Mouse (Mus musculus) c-Kit-negative CD71-positive TER-119-positive erythroid progenitor cells, embryonic 14.5 days (primary cell): ENCODE results near the gene Fut8.
"Not testable (repeated sequence)": the region's sequence is repeated elsewhere in the genome, so short reads cannot be mapped to it uniquely, and the experiment has no call there.

Experiments used
- DNase-seq: peaks from one replicate; pipeline ENCODE4 v3.0.0-alpha.2; 2013; ENCODE audit warnings: low read depth, low spot score

The Fut8 gene

GRCm38 (mm10) chr12:77222272-77222874, 15.6 kb upstream of the Fut8 start:
- no peak for DNase-seq

- DNase-seq = no peak
Observed at GRCm38 (mm10) chr12:77223595-77223994, 14.3 kb upstream of the Fut8 start.

- no peak for DNase-seq
Observed at GRCm38 (mm10) chr12:77224121-77224520, 13.8 kb upstream of the Fut8 start.

- no peak for DNase-seq
Observed at GRCm38 (mm10) chr12:77224891-77225290, 13.0 kb upstream of the Fut8 start.

DNA sequence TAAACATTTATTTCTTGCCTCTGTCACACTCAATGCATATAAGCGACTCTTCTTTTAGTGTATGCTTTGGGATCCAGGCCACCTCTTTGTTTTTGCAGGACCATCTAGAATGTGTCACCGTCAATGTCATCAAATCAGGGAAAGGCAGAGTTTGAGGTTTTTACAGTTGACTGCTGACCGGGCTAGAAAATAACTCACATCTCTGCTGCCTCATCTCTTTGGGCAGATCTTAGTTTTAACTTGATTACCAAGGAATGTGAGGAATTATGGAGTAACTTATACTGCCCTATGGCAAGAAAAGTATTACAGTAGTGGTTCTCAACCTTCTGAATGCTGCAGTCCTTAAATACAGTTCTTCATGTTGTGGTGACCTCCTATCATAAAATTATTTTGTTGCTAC, 12.2 kb upstream of the Fut8 start:
- DNase-seq = no peak

DNA sequence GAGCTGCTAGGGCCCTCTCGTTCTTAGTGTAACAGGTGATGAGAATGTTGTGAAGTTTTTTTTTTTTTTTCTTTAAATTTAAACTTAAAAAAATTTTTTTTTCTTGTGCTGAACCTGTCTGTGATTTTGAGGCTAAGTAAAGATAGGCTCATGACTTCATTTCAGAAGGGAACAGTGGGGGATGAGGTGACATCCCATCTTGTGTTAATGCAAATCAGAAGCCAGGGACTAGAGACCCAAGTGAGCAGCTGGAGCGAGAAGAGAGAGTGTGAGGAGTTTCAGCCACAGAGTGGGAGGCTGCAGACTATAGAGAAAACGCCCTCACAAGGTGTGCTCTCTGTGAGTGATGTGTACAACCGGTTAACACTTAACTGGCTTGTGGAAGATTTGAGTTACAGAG, 2.0 kb upstream of the Fut8 start:
- DNase-seq = no peak

DNA sequence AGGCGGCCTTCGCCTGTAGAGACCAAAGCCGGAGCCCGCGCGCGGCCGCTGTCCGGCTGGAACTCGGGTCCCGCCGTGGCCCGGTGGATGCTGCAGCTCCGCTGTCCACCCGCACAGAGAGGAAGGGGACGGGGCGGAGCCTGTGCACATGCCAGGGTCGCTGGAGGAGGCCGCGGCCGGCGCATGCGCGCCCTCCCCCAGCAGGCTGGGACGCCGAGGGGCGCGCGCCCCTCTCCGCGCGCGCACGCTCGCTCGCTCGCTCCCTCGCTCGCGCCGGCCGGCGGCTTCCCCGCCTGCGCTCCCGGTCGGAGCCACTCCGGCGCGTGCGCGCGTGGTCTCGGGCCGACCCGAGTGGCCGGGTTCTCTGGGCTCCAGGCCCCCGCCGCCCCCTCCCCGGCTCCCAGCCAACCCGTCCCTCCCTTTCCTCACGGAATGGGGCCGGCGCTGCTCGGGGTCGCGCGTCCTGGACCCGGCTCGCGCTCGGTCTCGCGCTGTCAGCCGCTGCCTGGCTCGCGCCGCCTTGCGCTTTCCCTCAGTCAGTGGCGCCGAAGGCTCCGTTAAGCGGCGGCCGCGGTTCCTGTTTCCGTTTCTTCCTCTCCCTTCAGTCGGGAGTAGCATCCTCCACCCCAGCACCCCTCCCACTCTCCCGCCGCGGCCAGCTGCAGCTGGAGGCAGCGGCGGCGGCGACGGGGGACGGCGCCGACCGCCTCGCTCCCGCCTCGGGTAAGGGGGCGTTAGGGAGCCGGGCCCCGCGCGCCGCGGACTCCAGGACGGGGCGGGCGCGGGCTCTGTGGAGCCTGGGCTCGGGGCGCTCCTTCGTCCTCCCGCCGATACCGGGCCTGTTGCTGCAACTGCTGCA, 835 bp downstream of the Fut8 start:
- DNase-seq = peak; percentile 39

- DNase-seq = no peak
Observed at GRCm38 (mm10) chr12:77239390-77240061, 1.6 kb downstream of the Fut8 start.

- DNase-seq = no peak
Observed at GRCm38 (mm10) chr12:77240372-77240771, 2.4 kb downstream of the Fut8 start.

DNA sequence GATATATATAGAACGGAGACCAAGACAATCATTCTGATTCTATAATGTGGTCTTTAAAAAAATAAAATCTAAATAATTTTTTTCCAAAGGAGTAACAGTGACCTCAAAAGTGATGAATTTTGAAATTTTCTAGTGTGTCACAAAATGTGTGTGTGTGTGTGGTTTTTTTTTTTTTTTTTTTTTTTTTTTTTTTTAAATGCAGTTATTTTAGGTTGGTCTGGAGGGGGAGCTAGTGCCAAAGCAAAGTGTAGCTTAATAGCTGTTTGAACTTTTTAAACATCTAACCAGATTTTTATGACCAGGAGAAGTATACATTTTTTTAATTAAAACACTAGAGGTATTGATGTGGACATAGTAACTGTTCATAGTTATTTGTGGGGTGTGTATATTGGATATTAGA, 2.9 kb downstream of the Fut8 start:
- DNase-seq = no peak

DNA sequence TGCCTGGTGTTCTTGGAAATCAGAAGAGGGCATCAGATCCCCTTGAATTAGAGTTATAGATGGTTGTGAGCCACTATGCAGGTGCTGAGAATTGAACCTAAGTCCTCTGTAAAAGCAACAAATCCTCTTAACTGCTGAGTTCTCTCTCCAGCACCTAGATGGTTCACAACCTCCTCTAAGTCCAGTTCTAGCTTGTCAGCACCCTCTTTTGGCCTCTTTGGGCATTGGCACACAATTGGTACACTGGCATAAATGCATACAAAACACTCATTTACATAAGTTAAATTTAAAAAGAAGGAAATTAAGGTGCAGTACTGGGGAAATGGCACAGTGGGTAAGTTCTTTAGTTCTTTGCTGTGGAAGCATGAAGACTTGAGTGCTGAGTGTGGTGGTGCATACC, 24.7 kb downstream of the Fut8 start:
- DNase-seq = no peak

- DNase-seq = no peak
Observed at GRCm38 (mm10) chr12:77263816-77264215, 25.9 kb downstream of the Fut8 start.

GRCm38 (mm10) chr12:77270694-77271093, 32.8 kb downstream of the Fut8 start:
- no peak for DNase-seq

DNA sequence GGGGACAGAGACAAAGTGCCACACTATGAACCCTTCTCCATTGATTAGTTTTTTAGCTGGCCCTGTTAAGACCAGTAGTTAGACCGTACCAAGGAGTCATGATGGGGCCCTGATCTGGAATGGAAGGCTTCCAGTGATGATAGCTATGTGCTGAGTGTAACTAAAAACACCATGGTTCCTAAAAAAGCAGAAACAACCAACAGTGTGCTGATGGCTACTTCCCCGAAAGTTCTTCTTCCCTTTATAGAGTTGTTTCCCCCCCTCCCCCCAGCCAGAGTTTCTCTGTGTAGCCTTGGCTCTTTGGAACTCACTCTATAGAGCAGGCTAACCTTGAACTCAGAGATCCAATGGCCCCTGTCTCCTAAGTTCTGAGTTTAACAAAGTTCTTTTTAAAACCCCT, 50.6 kb downstream of the Fut8 start:
- no peak for DNase-seq

DNA sequence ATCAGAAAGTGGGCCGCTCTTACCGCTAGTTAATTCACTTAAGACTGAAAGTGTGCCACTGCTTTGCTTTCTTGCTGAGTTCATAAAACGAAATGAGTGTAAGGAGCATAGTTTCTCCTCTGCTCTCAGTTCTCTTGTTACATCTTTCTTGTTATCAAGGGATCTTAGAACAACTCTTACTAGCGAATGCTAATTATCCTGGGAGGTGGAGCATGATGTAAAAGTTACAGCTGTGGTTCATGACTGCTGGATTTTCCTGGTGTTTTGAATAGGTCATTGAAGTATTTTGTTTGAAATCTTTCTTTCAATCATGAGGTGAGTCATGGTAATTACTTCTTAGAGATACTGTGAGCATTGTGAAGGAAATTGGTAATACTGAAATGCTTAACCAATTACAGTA, 53.1 kb downstream of the Fut8 start:
- DNase-seq = no peak

DNA sequence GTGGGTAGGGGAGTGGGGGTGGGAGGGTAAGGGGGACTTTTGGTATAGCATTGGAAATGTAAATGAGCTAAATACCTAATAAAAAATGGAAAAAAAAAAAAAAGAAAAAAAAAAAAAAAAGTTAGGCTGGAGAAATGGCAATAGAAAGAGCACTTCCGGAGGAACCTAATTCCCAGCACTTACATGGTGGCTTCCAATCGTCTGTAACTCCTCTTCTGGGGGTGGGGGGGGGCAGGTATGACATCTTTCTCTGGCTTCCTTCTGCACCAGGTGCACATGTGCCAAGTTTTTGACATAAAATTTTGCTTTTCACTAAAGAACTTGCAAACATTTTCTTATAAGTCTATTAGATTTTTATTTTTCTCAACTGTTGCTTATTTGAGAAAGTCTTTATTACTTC, 53.9 kb downstream of the Fut8 start:
- DNase-seq = not testable (repeated sequence)

- DNase-seq = no peak
Observed at GRCm38 (mm10) chr12:77292375-77293258, 54.7 kb downstream of the Fut8 start.

GRCm38 (mm10) chr12:77296119-77296518, 58.2 kb downstream of the Fut8 start:
- DNase-seq = no peak

GRCm38 (mm10) chr12:77297114-77297513, 59.2 kb downstream of the Fut8 start:
- DNase-seq = no peak

GRCm38 (mm10) chr12:77297858-77298257, 59.9 kb downstream of the Fut8 start:
- DNase-seq = no peak

DNA sequence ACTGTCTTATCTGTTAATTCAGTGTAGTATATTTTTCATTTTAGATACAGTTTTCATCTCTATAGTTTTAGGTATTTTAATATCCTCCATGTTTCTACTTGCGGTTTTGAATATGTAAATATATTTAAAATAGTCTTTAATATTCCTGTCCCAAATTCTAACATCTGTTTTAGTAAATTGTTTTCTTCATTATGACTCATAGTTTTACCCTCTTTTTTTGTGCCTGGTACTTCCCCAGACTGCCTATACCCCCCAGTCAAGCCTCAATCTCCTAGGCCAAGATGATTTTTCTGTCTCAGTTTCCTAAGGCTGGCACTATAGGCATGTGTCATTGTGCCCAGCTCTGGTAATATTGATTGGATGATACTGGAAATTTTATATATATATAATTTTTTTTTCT, 64.1 kb downstream of the Fut8 start:
- DNase-seq = no peak

DNA sequence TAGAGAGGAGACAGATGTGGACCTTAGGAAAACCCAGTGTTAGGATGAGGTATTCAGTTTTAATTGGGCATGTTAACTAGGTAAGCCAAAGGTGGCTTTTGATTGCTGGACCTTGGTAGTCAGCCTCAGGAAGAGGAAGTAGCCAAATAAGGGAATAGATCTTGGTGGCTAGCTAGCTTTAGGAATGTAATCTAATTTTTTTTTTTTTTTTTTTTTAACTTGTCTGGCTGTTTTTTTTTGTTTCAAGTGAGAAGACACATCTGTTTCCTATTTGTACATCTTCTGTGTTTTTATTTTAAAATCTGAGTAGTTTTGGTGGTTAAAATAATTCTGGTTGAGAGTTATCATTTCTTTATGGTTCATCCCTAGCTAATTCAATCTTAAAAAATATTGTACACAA, 65.4 kb downstream of the Fut8 start:
- no peak for DNase-seq
